Mouse (Mus musculus): ENCODE data around the gene Rai1. TPM values are rescaled to one million over a fixed set of nuclear protein-coding genes. Genes with fewer than 3 reads are reported as not detected.

Rai1 gene
- polyA plus RNA-seq, 1 experiment: 205 TPM

DNA sequence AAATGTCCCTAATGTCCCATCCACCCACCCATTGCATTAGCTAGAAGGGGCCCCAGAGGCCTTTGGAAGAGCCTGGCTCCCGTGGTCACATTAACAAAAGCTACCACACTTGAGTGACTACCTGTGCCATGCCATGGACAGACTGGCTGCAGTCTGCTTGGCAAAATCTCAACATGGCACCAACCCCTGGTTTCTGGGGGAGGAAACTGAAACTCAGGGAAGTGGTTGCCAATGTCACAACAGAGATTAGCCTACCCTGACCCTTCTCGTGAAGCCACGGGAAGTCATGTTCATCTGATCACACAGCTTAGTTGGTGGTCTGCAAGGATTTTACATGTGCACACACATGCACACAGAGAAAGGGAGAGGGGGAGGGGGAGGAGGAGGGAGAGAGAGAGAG is 28.6 kb upstream of the Rai1 start:
- TF ChIP-seq CTCF (IDR thresholded peaks at IDR 0.05; ENCODE audit: borderline replicate concordance, control insufficient read depth, extremely low read depth, insufficient read depth, low read length, poor library complexity): no peak
- no peak for TF ChIP-seq POLR2A (IDR thresholded peaks at IDR 0.05; ENCODE audit: control insufficient read depth, extremely low read depth, insufficient read depth, low read length, poor library complexity)

GRCm38 (mm10) chr11:60076790-60077189 is 28.0 kb upstream of the Rai1 start:
- WGBS: 23% methylated on average over 4 of the region's 4 CpGs

More for the DNA sequence above, 28.6 kb upstream of the Rai1 start:
- WGBS: 44% methylated on average over 3 of the region's 3 CpGs
- Histone ChIP-seq H3K4me3 (ENCODE audit: control insufficient read depth, insufficient read depth, low read length) (no peak overlapping the region), H3K4me1 (replicated peaks; ENCODE audit: control insufficient read depth, insufficient read depth, low read length) (peaks cover 2% of the 10 kb centered on the region), H3K27me3 (ENCODE audit: control insufficient read depth, insufficient read depth, low read length) (no peaks in the 10 kb centered on the region), H3K36me3 (ENCODE audit: control insufficient read depth, insufficient read depth, low read length) (no peaks in the 10 kb centered on the region), H3K27ac (ENCODE audit: control insufficient read depth, insufficient read depth, low read length) (no peak overlapping the region)
- no peak for DNase-seq

DNA sequence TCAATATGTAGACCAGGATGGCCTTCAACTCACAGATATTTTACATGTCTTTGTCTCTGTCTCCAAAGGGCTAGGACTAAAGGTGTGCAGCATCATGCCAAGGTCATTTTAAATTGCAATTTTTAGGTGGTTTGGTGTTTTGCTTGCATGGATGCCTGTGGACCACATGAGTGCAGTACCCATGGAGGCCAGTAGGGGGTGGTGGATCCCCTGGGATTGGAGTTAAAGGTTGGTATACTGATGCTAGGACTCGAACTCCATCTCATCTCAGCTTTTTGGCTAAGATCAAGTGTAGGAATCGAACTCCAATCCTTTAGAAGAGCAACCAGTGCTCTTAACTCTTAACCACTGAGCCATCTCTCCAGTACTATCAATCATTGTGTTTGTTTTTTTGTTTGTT is 20.2 kb upstream of the Rai1 start:
- H3K36me3 ChIP-seq (ENCODE audit: control insufficient read depth, insufficient read depth, low read length): no peaks in the 10 kb centered on the region

More at GRCm38 (mm10) chr11:60076790-60077189, 28.0 kb upstream of the Rai1 start:
- peak; percentile 77 for DNase-seq
- H3K27ac ChIP-seq (ENCODE audit: control insufficient read depth, insufficient read depth, low read length): no peak overlapping the region
- no peaks in the 10 kb centered on the region for H3K36me3 ChIP-seq (ENCODE audit: control insufficient read depth, insufficient read depth, low read length)
- no peak overlapping the region for H3K4me3 ChIP-seq (ENCODE audit: control insufficient read depth, insufficient read depth, low read length)
- TF ChIP-seq POLR2A (IDR thresholded peaks at IDR 0.05; ENCODE audit: control insufficient read depth, extremely low read depth, insufficient read depth, low read length, poor library complexity) (no peak), CTCF (IDR thresholded peaks at IDR 0.05; ENCODE audit: borderline replicate concordance, control insufficient read depth, extremely low read depth, insufficient read depth, low read length, poor library complexity) (no peak)
- no peaks in the 10 kb centered on the region for H3K27me3 ChIP-seq (ENCODE audit: control insufficient read depth, insufficient read depth, low read length)
- H3K4me1 ChIP-seq (replicated peaks; ENCODE audit: control insufficient read depth, insufficient read depth, low read length): no peaks in the 10 kb centered on the region

GRCm38 (mm10) chr11:60086676-60087075 is 18.1 kb upstream of the Rai1 start:
- no peaks in the 10 kb centered on the region for H3K27me3 ChIP-seq (ENCODE audit: control insufficient read depth, insufficient read depth, low read length)
- peaks cover 13% of the 10 kb centered on the region for H3K4me1 ChIP-seq (replicated peaks; ENCODE audit: control insufficient read depth, insufficient read depth, low read length)
- WGBS: 86% methylated on average over 1 of the region's 1 CpGs
- no peak overlapping the region for H3K4me3 ChIP-seq (ENCODE audit: control insufficient read depth, insufficient read depth, low read length)
- no peaks in the 10 kb centered on the region for H3K36me3 ChIP-seq (ENCODE audit: control insufficient read depth, insufficient read depth, low read length)
- TF ChIP-seq POLR2A (IDR thresholded peaks at IDR 0.05; ENCODE audit: control insufficient read depth, extremely low read depth, insufficient read depth, low read length, poor library complexity): no peak
- TF ChIP-seq CTCF (IDR thresholded peaks at IDR 0.05; ENCODE audit: borderline replicate concordance, control insufficient read depth, extremely low read depth, insufficient read depth, low read length, poor library complexity): no peak
- H3K27ac ChIP-seq (ENCODE audit: control insufficient read depth, insufficient read depth, low read length): no peak overlapping the region
- no peak for DNase-seq

More for the DNA sequence above, 20.2 kb upstream of the Rai1 start:
- Histone ChIP-seq H3K4me3 (ENCODE audit: control insufficient read depth, insufficient read depth, low read length) (no peak overlapping the region), H3K27me3 (ENCODE audit: control insufficient read depth, insufficient read depth, low read length) (no peaks in the 10 kb centered on the region), H3K27ac (ENCODE audit: control insufficient read depth, insufficient read depth, low read length) (no peak overlapping the region), H3K4me1 (replicated peaks; ENCODE audit: control insufficient read depth, insufficient read depth, low read length) (no peaks in the 10 kb centered on the region)
- DNase-seq: peak; percentile 85
- TF ChIP-seq CTCF (IDR thresholded peaks at IDR 0.05; ENCODE audit: borderline replicate concordance, control insufficient read depth, extremely low read depth, insufficient read depth, low read length, poor library complexity): no peak
- 36% methylated on average over 2 of the region's 2 CpGs for WGBS

- Histone ChIP-seq H3K27ac (ENCODE audit: control insufficient read depth, insufficient read depth, low read length) (no peak overlapping the region), H3K4me3 (ENCODE audit: control insufficient read depth, insufficient read depth, low read length) (no peak overlapping the region), H3K27me3 (ENCODE audit: control insufficient read depth, insufficient read depth, low read length) (no peaks in the 10 kb centered on the region), H3K4me1 (replicated peaks; ENCODE audit: control insufficient read depth, insufficient read depth, low read length) (peaks cover 27% of the 10 kb centered on the region), H3K36me3 (ENCODE audit: control insufficient read depth, insufficient read depth, low read length) (no peaks in the 10 kb centered on the region)
- DNase-seq: no peak
- TF ChIP-seq CTCF (IDR thresholded peaks at IDR 0.05; ENCODE audit: borderline replicate concordance, control insufficient read depth, extremely low read depth, insufficient read depth, low read length, poor library complexity): no peak
- TF ChIP-seq POLR2A (IDR thresholded peaks at IDR 0.05; ENCODE audit: control insufficient read depth, extremely low read depth, insufficient read depth, low read length, poor library complexity): no peak
- WGBS: 52% methylated on average over 4 of the region's 4 CpGs
Measured at GRCm38 (mm10) chr11:60088947-60089346, 15.9 kb upstream of the Rai1 start.

DNA sequence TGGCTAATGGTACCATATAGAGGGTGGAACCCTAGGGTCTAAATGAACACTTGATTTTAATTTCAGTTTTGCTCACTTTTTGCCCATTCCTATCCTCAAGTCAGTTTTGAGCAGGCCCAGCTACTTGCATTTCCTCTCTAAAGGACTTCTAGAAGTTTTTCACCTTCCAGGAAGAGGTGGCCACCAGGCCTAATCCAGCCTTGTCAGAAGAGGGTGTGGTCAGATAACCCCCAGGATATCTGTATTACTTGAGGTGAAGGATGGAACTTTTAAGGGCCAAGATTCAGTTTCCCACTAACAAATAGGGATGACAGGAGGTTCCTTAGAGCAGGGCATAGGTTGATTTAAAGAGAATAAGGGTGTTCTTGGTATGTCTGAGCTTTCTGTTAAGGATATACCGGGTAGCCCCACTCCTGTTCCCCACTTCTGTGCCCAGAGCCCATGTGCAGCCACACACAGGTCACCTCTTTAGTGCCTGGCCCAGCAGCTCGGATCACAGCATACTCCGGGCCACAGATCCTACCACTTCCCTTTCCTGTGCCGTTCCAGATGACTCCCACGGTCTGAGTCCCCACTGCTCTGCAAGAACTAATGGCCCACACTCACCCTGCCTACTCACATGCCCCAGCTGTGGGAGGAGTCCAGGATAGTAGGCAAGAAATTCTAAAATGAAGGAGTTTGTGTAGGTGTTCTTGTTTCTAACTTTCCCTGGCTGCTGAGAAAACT is 14.0 kb upstream of the Rai1 start:
- WGBS: 6% methylated on average over 5 of the region's 5 CpGs
- Histone ChIP-seq H3K27ac (ENCODE audit: control insufficient read depth, insufficient read depth, low read length) (no peak overlapping the region), H3K36me3 (ENCODE audit: control insufficient read depth, insufficient read depth, low read length) (no peaks in the 10 kb centered on the region)

DNA sequence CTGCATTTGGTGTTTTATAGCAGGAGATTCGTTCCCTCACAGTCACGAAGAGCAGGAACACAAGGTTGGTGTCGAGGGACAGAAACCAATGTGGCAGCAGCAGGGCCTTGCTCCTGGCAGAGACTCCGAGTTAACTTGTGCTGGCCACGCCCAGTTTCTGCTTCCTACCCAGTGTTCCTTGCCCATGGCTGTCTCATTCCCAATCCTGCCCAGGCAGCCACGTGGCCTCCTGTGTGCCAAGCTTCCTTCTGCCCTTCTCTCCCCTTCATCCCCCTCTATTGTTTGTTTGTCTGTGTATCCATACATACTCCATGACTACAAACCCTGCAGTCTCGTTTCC is 13.4 kb upstream of the Rai1 start:
- Histone ChIP-seq H3K36me3 (ENCODE audit: control insufficient read depth, insufficient read depth, low read length) (no peaks in the 10 kb centered on the region), H3K4me3 (ENCODE audit: control insufficient read depth, insufficient read depth, low read length) (no peak overlapping the region), H3K4me1 (replicated peaks; ENCODE audit: control insufficient read depth, insufficient read depth, low read length) (peaks cover 47% of the 10 kb centered on the region), H3K27ac (ENCODE audit: control insufficient read depth, insufficient read depth, low read length) (no peak overlapping the region), H3K27me3 (ENCODE audit: control insufficient read depth, insufficient read depth, low read length) (no peaks in the 10 kb centered on the region)
- TF ChIP-seq CTCF (IDR thresholded peaks at IDR 0.05; ENCODE audit: borderline replicate concordance, control insufficient read depth, extremely low read depth, insufficient read depth, low read length, poor library complexity): no peak
- TF ChIP-seq POLR2A (IDR thresholded peaks at IDR 0.05; ENCODE audit: control insufficient read depth, extremely low read depth, insufficient read depth, low read length, poor library complexity): no peak
- 49% methylated on average over 7 of the region's 7 CpGs for WGBS
- no peak for DNase-seq

More for the DNA sequence above, 14.0 kb upstream of the Rai1 start:
- no peak for TF ChIP-seq POLR2A (IDR thresholded peaks at IDR 0.05; ENCODE audit: control insufficient read depth, extremely low read depth, insufficient read depth, low read length, poor library complexity)
- TF ChIP-seq CTCF (IDR thresholded peaks at IDR 0.05; ENCODE audit: borderline replicate concordance, control insufficient read depth, extremely low read depth, insufficient read depth, low read length, poor library complexity): no peak
- no peak for DNase-seq
- H3K4me1 ChIP-seq (replicated peaks; ENCODE audit: control insufficient read depth, insufficient read depth, low read length): peaks cover 45% of the 10 kb centered on the region
- H3K27me3 ChIP-seq (ENCODE audit: control insufficient read depth, insufficient read depth, low read length): no peaks in the 10 kb centered on the region
- no peak overlapping the region for H3K4me3 ChIP-seq (ENCODE audit: control insufficient read depth, insufficient read depth, low read length)

Data from thymus, adult 2 months (tissue).